Mouse (Mus musculus) hematopoietic stem cell, adult 5-6 weeks (primary cell): ENCODE data around the gene D17Wsu92e. TPM values are rescaled to one million over a fixed set of nuclear protein-coding genes. Genes with fewer than 3 reads are reported as not detected.

Source experiments
- ATAC-seq, 2 experiments: fragments of 125-278 bp in 1 of 2; replicated peaks in 1 of 2; 2 replicates each; pipeline ENCODE4 v1.8.0; 2016 to 2017; ENCODE audit warnings: inconsistent platforms in 2 of 2, mild to moderate bottlenecking in 2 of 2, moderate number of reproducible peaks in 2 of 2, low read depth in 1 of 2, moderate TSS enrichment in 1 of 2; ENCODE audit not compliant: low FRiP score in 2 of 2, poor library complexity in 2 of 2, severe bottlenecking in 2 of 2, insufficient read depth in 1 of 2, low TSS enrichment in 1 of 2
- total RNA-seq: library from RNA; stranded (forward); fragments of 172-1452, 232-1000 nt; gene quantifications from 2 replicates; pipeline ENCODE4 v1.2.3, GENCODE M21; 2017

D17Wsu92e gene
- total RNA-seq, 1 experiment from 2014 or later: 68.7 TPM

- ATAC-seq: no peak
Measured at GRCm38 (mm10) chr17:27825539-27825938, 5.1 kb upstream of the D17Wsu92e start.

- peak; percentile 32 to 46; a peak in 3 of 4 replicates for ATAC-seq
Measured at GRCm38 (mm10) chr17:27824941-27825340, 4.5 kb upstream of the D17Wsu92e start.

GRCm38 (mm10) chr17:27823142-27823905 lies 2.9 kb upstream of the D17Wsu92e start:
- no peak for ATAC-seq

GRCm38 (mm10) chr17:27821407-27822338 lies 1.2 kb upstream of the D17Wsu92e start:
- no peak for ATAC-seq

- ATAC-seq: no peak; a peak in 1 of 4 replicates
Measured at GRCm38 (mm10) chr17:27819971-27820567, 379 bp downstream of the D17Wsu92e start.

- no peak for ATAC-seq
Measured at GRCm38 (mm10) chr17:27819521-27819970, 902 bp downstream of the D17Wsu92e start.

- ATAC-seq: no peak
Measured at GRCm38 (mm10) chr17:27819011-27819410, 1.4 kb downstream of the D17Wsu92e start.

GRCm38 (mm10) chr17:27814606-27815005 lies 5.8 kb downstream of the D17Wsu92e start:
- no peak for ATAC-seq

GRCm38 (mm10) chr17:27811980-27812379 lies 8.5 kb downstream of the D17Wsu92e start:
- no peak for ATAC-seq

- no peak for ATAC-seq
Measured at GRCm38 (mm10) chr17:27810569-27811331, 9.7 kb downstream of the D17Wsu92e start.

- no peak for ATAC-seq
Measured at GRCm38 (mm10) chr17:27807542-27808078, 12.8 kb downstream of the D17Wsu92e start.

GRCm38 (mm10) chr17:27804803-27805770 lies 15.4 kb downstream of the D17Wsu92e start:
- no peak for ATAC-seq

GRCm38 (mm10) chr17:27804156-27804690 lies 16.2 kb downstream of the D17Wsu92e start:
- ATAC-seq: no peak

- ATAC-seq: no peak
Measured at GRCm38 (mm10) chr17:27803752-27804151, 16.7 kb downstream of the D17Wsu92e start.

GRCm38 (mm10) chr17:27800710-27801648 lies 19.5 kb downstream of the D17Wsu92e start:
- no peak for ATAC-seq
